Mouse (Mus musculus) lung, postnatal 0 days (tissue): ENCODE data around the gene Lypd6b. TPM values are rescaled to one million over a fixed set of nuclear protein-coding genes. Genes with fewer than 3 reads are reported as not detected.

ENCODE experiments used
- ATAC-seq: fragments of 200-750 bp; cut with Nextera tagmentation; 2 replicates; pipeline ENCODE4 v1.8.0; 2017; ENCODE audit warnings: moderate library complexity
- DNase-seq: peaks from one replicate; pipeline ENCODE4 v3.0.0-alpha.2; 2016; ENCODE audit warnings: low spot score
- H3K27ac ChIP-seq: fragments of 300-500 bp; sonication (generic); 2 replicates; pipeline ENCODE4 v1.5.1; 2014; ENCODE audit warnings: antibody characterized with exemption, mild to moderate bottlenecking, low read length, mixed read lengths
- H3K27me3 ChIP-seq: fragments of 300-500 bp; sonication (generic); replicated peaks from 2 replicates; pipeline ENCODE4 v1.6.1; 2014; ENCODE audit warnings: low read length, mixed read lengths; ENCODE audit not compliant: insufficient read depth
- H3K36me3 ChIP-seq: fragments of 300-500 bp; sonication (generic); 2 replicates; pipeline ENCODE4 v1.6.1; 2014; ENCODE audit warnings: low read length, mixed read lengths; ENCODE audit not compliant: insufficient read depth
- H3K4me1 ChIP-seq: fragments of 300-500 bp; sonication (generic); 2 replicates; pipeline ENCODE4 v1.6.1; 2014; ENCODE audit warnings: antibody characterized with exemption, low read depth, low read length, mixed read lengths; ENCODE audit not compliant: insufficient read depth
- H3K4me2 ChIP-seq: fragments of 300-500 bp; sonication (generic); replicated peaks from 2 replicates; pipeline ENCODE4 v1.6.1; 2014; ENCODE audit warnings: low read depth, mild to moderate bottlenecking, low read length, moderate library complexity, mixed read lengths
- H3K4me3 ChIP-seq: fragments of 300-500 bp; sonication (generic); 2 replicates; pipeline ENCODE4 v1.5.1; 2014; ENCODE audit warnings: low read depth, low read length
- H3K9ac ChIP-seq: fragments of 300-500 bp; sonication (generic); replicated peaks from 2 replicates; pipeline ENCODE4 v1.6.1; 2014; ENCODE audit warnings: low read depth, mild to moderate bottlenecking
- H3K9me3 ChIP-seq: fragments of 300-500 bp; sonication (generic); 2 replicates; pipeline ENCODE4 v1.6.1; 2016; ENCODE audit warnings: low read length, mixed read lengths
- CTCF ChIP-seq: IDR thresholded peaks from 2 replicates; pipeline ENCODE4 v1.5.1; 2016; ENCODE audit warnings: antibody characterized with exemption, mild to moderate bottlenecking
- EP300 ChIP-seq: IDR thresholded peaks from 2 replicates; pipeline ENCODE4 v1.6.1; 2016; ENCODE audit warnings: antibody characterized with exemption, mild to moderate bottlenecking, control low read depth
- WGBS: fragments of 180-500 bp; shearing (Covaris S2); extraction: QIAGEN DNeasy Blood & Tissue Kit; methylation state at CpG from one replicate; pipeline ENCODE4 v1.1.7; 2014; 5-methylcytosine and 5-hydroxymethylcytosine counted together
- polyA plus RNA-seq: library from polyadenylated mRNA; unstranded; fragments of >200 nt; fragmentation: Nextera tagmentation; extraction: Ambion mirVana; gene quantifications from 2 replicates; pipeline ENCODE4 v1.2.1, GENCODE M21; 2015

The Lypd6b gene
- polyA plus RNA-seq, 1 experiment from 2014 or later = 3.9 TPM

- Histone ChIP-seq H3K27me3 (no peaks in the 10 kb centered on the region), H3K9ac (no peak overlapping the region), H3K36me3 (no peaks in the 10 kb centered on the region), H3K9me3 (no peaks in the 10 kb centered on the region), H3K4me1 (no peaks in the 10 kb centered on the region), H3K27ac (no peak overlapping the region), H3K4me2 (no peak overlapping the region), H3K4me3 (no peak overlapping the region)
- no peak for ATAC-seq
- TF ChIP-seq EP300 = no peak
- TF ChIP-seq CTCF = no peak
- DNase-seq = no peak
- WGBS = 20% methylated on average over 8 of the region's 8 CpGs
Measured at GRCm38 (mm10) chr2:49861658-49862057, 74.2 kb downstream of the Lypd6b start.

DNA sequence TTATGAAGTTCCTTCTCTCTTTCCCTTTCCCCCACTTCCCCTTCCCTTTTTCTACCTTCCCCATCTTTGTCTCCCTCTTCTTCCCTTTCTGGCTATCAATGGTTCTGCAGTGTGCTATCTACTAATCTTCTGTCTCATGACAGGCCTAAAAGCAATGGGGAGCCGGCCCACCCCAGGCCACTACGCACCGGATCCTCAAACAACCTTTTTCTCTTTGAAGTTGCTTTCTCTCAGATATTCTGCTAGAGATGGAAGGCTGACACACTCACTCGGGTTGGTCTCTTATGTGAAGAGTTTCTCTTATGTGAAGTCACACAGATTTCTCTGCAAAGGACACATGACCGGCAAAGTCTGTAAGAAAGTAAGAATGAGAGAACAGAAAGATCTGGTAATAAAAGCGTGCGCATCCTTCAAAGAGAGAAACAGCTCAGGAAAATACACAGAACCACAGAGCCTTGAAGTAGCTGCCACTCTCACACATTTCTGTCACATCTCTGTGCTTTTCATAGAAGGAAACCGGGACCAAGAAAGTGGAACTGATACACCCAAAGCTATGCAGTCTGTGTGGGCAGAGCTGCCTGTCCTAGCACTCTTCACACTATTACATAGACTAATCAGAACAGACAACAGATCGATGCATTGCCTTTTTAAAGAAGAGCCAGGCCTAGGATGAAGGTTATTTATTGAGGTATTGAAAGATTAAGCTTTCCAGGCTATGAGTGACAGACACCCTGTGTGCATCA, 80.8 kb downstream of the Lypd6b start:
- no peak for DNase-seq
- Histone ChIP-seq H3K4me2 (no peak overlapping the region), H3K9me3 (no peaks in the 10 kb centered on the region), H3K4me1 (no peaks in the 10 kb centered on the region), H3K4me3 (no peak overlapping the region), H3K27me3 (no peaks in the 10 kb centered on the region), H3K36me3 (no peaks in the 10 kb centered on the region), H3K9ac (no peak overlapping the region), H3K27ac (no peak overlapping the region)
- no peak for ATAC-seq
- WGBS = 81% methylated on average over 9 of the region's 9 CpGs
- TF ChIP-seq CTCF (no peak), EP300 (no peak)

GRCm38 (mm10) chr2:49869044-49869443, 81.6 kb downstream of the Lypd6b start:
- Histone ChIP-seq H3K9me3 (no peaks in the 10 kb centered on the region), H3K9ac (no peak overlapping the region), H3K4me1 (no peaks in the 10 kb centered on the region), H3K4me2 (no peak overlapping the region), H3K36me3 (no peaks in the 10 kb centered on the region), H3K27ac (no peak overlapping the region), H3K4me3 (no peak overlapping the region), H3K27me3 (no peaks in the 10 kb centered on the region)
- DNase-seq (no peak), ATAC-seq (no peak)
- no peak for TF ChIP-seq EP300
- TF ChIP-seq CTCF = no peak
- WGBS = 82% methylated on average over 7 of the region's 7 CpGs

GRCm38 (mm10) chr2:49869782-49870514, 82.5 kb downstream of the Lypd6b start:
- Histone ChIP-seq H3K4me2 (no peak overlapping the region), H3K9me3 (no peaks in the 10 kb centered on the region), H3K27ac (no peak overlapping the region), H3K4me3 (no peak overlapping the region), H3K36me3 (no peaks in the 10 kb centered on the region), H3K9ac (no peak overlapping the region), H3K27me3 (no peaks in the 10 kb centered on the region), H3K4me1 (no peaks in the 10 kb centered on the region)
- DNase-seq = no peak
- no peak for TF ChIP-seq CTCF
- TF ChIP-seq EP300 = no peak
- WGBS = 71% methylated on average over 10 of the region's 10 CpGs
- no peak for ATAC-seq

- TF ChIP-seq CTCF = no peak
- H3K36me3 ChIP-seq = no peaks in the 10 kb centered on the region
- H3K4me2 ChIP-seq = no peak overlapping the region
- no peak overlapping the region for H3K27ac ChIP-seq
- H3K4me3 ChIP-seq = no peak overlapping the region
- DNase-seq (no peak), ATAC-seq (no peak)
- H3K4me1 ChIP-seq = no peaks in the 10 kb centered on the region
- H3K9ac ChIP-seq = no peak overlapping the region
- 69% methylated on average over 1 of the region's 1 CpGs for WGBS
- H3K27me3 ChIP-seq = no peaks in the 10 kb centered on the region
- H3K9me3 ChIP-seq = no peaks in the 10 kb centered on the region
Measured at GRCm38 (mm10) chr2:49871012-49871411, 83.5 kb downstream of the Lypd6b start.

DNA sequence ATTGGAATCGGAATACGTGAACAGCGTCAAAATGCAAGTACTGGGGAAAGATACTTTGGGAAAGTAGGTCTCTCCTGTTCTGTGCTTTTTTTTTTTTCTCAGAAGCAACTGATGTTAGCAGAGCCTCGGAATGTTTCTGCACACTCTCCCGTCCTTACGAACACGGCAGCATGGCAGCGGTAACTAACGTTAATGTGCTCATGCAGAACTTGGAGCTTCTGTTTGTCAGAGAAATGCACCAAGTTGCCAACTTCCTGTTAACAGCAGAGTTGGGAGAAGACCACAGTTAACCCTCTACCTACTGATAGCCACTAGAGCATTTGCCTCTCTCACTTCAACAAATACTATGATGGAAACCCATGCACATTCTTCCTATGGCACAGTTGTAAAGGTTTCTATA, 93.0 kb downstream of the Lypd6b start:
- Histone ChIP-seq H3K4me3 (no peak overlapping the region), H3K4me1 (no peaks in the 10 kb centered on the region), H3K36me3 (no peaks in the 10 kb centered on the region), H3K9me3 (no peaks in the 10 kb centered on the region), H3K27me3 (no peaks in the 10 kb centered on the region), H3K4me2 (no peak overlapping the region), H3K27ac (no peak overlapping the region), H3K9ac (no peak overlapping the region)
- no peak for ATAC-seq
- WGBS = 32% methylated on average over 9 of the region's 9 CpGs
- no peak for TF ChIP-seq EP300
- TF ChIP-seq CTCF = no peak
- DNase-seq = no peak
